Mouse (Mus musculus): Measurements from ENCODE around the gene Lrrd1. TPM values are rescaled to one million over a fixed set of nuclear protein-coding genes. Genes with fewer than 3 reads are reported as not detected.

Lrrd1 gene
- total RNA-seq, 2 experiments from 2014 or later = not detected

Other genes starting within 250 kb of the Lrrd1 start
- gene Pex1, start 249.1 kb upstream of the Lrrd1 start, total RNA-seq (2021) = 10 to 100 TPM; 22.9 to 27.5 TPM
- 10 to 100 TPM; 11.2 to 12.7 TPM for gene Rbm48, start 248.6 kb upstream of the Lrrd1 start, total RNA-seq (2021)
- not detected for gene Tmbim7, start 194.0 kb upstream of the Lrrd1 start, total RNA-seq (2021)
- gene Gatad1, start 188.0 kb upstream of the Lrrd1 start, total RNA-seq (2021) = 100 to 1,000 TPM; 112 to 131 TPM
- gene Ankib1, start 42.2 kb upstream of the Lrrd1 start, total RNA-seq (2021) = 10 to 100 TPM; 68.7 to 72.9 TPM
- 10 to 100 TPM; 44.2 to 47.1 TPM for gene Krit1, start 42.0 kb upstream of the Lrrd1 start, total RNA-seq (2021)
- gene Mterf1a, start 48.8 kb downstream of the Lrrd1 start, total RNA-seq (2021) = 1 to 10 TPM; 9.3 to 9.6 TPM
- gene Akap9, start 82.9 kb downstream of the Lrrd1 start, total RNA-seq (2021) = 10 to 100 TPM; 82.7 to 85.8 TPM

All from layer of hippocampus, postnatal 10 days (tissue).